Mouse (Mus musculus) heart, postnatal 14 days (tissue): Measurements from ENCODE around the gene Ccdc175. TPM values are rescaled to one million over a fixed set of nuclear protein-coding genes. Genes with fewer than 3 reads are reported as not detected.

ENCODE experiments used
- DNase-seq, 2 experiments: peaks; one replicate each; pipeline ENCODE4 v3.0.0; 2021 to 2022
- intact Hi-C: fragments of 180-260 bp; cut with DNase I; formaldehyde crosslinking; loops from one replicate; pipeline ENCODE4 v1.15.1; 2025
- long read RNA-seq, 2 experiments: library from polyadenylated mRNA; stranded (forward); transcript quantifications; one replicate each; pipeline ENCODE4 v2.0.0; 2021
- total RNA-seq, 2 experiments: library from RNA; stranded (reverse); gene quantifications; 2 replicates each; pipeline ENCODE4 v1.2.3; 2021

The Ccdc175 gene
- not detected for total RNA-seq
- long read RNA-seq, experiment 1: 0 reads
- long read RNA-seq, experiment 2: 0 reads

DNA sequence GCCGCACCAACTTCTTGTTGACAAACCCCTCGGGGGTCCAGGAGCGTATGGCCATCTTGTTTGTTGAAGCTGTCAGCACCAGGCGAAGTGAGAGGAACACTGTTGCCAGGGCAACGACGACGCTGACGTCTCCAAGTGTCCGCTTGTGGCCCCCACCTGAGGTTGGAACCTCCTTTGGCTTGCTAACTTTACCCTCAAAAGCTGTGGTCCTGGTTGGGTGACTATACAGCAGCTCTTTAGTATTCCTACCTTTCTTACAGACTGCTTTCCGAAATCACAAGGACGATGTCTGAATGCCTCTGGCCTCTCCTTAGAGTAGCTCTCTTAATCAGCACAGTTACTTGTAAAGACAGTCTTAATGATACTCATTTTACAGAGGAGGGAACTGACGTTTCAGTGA, at the start of gene Ccdc175:
Gene Ccdc175, minus strand, starts transcription at position 101 of the 400 bp plus-strand sequence.
- DNase-seq: no peak
- intact Hi-C loops: no loop called here

DNA sequence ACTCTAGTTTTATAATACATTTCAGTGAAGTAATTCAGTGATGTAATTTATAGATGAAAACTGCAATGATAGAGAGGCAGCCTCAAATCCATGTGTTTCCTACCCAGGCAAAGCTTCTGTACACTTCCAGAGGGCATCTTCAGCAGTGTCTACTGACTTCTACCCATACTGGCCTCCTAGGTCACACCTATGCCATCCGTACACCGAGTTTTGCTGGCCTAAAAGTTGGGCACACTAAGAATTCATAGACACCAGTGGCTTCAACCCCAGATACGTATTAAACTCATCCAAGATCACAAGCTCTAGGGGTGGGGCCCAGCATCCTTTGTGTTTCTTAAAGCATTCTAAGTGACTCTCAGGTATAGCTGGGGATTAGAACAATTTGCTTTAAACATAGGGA, 49.3 kb upstream of the Ccdc175 start:
- DNase-seq: no peak
- intact Hi-C loops: no loop called here

DNA sequence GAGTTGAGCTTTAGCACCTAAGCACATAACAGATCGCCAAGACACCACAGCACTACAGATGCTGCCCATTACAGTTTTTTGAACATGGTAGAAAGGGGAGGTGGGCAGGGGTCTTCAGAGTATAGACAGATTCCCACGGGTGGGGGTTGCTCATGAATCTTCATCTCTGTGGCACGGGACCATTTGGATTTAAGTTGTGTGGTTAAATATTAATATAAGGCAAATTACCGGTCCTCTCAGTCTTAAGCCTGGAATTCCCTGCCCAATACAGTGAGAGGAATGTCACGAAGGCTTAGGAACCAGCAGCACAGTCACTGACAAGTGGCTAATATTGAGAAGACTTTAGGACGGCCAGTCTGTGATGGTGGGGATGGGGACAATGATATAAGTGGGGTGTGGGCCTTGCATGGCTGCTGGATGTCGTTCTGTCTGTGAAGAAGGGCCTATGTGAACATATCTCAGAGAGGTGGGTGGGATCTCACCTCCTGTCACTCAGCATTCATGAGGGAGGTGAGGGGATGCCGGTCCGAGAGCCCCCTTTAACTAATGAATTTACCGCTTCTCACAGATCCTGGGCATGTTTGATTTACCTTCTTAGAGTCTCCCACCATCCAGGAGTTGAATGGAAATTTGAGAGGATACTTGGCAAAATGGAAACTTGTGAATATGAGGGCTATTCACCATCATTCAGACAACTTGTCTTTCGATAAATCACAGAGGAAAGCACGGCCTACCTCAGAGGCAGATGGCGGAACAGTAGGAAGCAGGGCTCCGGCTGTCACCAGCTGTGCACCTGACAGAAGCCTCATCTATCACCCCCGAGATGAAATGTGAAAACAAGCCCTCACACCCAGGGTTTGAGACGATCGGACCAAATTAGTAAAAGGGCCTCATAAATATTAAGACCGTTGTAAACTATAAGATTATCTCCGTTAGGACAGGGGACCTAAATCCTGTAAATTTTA, 48.3 kb upstream of the Ccdc175 start:
- no peak for DNase-seq
- intact Hi-C loops: no loop called here

DNA sequence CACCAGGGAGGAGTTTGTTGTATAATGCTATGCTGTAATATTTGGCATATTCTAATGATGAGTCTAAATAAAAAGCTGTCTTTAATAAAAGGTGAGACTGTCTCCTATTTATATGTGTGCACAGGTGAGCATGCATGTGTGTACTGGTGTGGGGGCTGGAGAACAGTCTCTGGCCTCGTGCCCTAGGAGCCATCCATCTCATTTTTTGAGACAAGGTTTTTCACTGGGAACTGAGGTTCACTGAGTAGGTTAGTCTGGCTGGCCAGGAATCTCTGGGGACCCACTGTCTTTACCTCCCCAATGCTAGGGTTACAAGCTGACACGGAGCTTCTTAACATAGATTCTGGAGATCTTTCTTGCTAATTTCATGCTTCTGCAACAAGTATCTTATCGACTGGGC, 47.3 kb upstream of the Ccdc175 start:
- intact Hi-C loops: no loop called here
- no peak for DNase-seq

DNA sequence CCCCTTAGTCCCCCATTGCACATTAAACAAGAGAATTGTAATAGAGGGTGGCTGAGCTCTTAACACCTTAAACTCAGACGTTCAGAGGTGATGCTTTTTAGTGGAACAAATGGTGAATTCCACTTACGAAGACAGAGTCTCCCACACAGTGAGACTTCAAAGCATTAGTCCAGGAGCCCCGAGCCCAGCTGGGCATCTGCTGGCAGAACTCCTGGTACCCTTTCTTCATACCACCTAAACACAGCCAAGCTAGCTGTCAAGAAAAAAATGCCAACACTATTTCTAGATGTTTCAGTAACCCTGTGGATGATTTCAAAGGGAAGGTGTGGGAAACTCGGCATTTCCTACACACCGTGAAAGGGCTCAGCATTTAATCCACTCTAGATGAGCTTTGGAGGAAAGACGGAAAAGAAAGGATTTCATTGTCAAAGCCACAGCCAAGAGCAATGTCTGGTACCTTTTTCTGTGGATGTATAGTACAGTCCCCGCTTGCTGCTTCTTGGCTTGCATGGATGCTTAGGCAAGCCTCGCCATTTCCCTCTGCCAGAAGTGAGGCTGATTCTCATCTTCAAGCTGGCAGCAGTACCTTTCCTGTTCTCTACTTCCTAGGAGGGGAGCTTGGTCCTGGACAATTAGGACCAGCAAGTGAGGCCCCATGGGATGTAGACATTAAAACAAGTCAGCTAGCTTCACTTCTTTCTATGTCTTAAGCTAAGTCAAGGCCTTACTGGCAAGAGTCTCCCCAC, 44.8 kb upstream of the Ccdc175 start:
- DNase-seq: no peak
- intact Hi-C loops: no loop called here

DNA sequence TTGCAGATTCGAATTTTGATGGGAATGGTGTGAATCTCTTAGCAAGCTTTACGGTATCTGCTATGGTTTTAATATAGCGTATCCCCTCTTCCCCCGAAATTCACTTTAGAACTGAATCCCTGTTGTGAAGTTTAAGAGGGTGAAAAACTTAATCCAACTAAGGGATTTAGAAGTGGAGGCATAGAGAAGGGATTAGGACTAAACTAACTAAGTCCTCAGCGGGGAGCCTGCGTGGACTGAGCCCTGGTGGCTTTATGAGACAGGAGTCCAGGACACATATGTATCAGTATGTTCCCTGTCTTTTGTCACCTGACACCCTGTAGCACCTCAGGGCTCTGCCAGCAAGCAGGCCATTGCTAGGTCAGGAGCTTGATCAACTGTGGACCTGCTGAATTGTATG, 42.9 kb upstream of the Ccdc175 start:
- intact Hi-C loops: no loop called here
- no peak for DNase-seq

DNA sequence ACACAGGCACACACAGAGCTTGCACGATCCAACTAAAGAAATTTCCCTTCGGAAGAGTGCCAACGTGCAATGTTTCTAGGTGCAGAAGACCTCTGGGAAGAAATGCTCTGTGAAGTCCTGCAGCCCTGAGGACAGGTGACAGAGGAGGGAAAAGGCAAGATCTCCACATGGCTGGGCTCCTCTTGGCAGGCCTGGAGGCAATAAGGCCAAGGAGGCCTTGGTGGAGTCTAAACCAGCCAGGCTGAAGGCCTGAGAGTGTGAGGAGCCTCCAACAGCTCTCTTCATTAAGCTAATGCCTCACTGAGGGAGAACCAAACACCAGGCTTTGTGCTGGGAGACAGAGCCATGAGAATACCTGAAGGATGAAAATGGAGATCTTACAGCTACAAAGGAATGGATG, 40.5 kb upstream of the Ccdc175 start:
- intact Hi-C loops: no loop called here
- no peak for DNase-seq

DNA sequence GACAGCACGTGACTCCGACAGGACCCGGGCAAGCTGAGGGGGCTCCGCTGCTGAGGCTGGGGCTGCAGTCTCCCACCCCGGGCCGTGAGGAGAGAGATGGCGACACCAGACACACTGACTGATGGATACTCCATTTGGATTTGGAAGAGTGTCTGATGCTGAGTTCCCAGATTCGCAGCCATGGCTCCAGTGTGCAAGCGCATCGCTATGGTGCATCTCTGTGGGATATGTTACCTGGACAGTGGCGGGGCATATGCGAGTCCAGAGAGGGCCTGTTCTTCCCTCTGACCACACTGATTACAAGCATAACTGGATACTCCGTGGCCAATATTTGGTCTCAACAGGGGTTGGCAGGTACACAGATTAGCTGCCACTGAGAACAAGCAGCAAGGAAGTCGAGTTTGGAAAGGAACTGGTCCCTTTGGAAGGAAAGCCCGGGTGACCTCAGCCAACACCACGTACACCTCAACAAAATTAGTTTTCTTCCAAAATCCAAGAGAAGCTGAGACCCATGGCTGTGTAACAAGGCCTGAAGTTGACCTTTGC, 38.8 kb upstream of the Ccdc175 start:
- intact Hi-C loops: no loop called here
- DNase-seq: no peak

DNA sequence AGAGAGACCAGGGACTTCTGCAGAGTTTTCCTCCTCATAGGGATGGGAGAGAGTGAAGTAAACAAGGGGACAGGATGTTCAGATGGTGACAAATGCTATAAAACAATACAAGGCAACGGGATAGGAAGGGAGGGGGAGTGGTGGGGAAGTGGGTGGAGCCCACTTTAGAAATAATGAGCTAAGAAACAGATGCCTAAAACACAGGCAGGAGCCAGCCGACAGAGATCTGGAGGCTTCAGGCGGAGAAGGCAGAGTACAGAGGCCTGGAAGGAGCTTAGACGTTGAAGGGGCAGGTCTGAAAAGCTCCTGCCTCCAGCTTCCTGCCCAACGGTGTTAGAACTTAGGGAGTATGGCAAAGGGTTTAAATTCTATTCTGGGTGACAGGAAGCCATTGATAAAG, 28.7 kb upstream of the Ccdc175 start:
- intact Hi-C loops: no loop called here
- peak; percentile 21 to 26 for DNase-seq

DNA sequence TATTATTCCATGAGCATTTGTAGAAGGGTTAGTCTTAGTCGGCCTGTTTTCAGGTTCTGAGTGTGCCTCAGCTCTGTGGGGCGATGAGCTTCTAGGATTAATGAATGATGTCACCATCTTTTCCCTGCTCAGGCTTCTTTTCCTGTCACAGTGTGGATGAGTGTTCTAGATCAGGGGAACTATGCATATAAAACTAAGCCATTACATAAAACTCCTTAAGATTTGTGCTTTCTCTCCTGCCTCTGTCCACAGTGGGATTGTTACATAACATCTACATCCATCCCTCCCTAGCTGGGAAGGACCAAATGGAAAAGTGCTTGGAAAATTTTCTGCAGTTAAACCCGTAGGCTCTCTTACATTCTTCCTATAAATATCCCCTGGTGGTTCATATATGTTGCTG, 16.0 kb upstream of the Ccdc175 start:
- DNase-seq: no peak
- intact Hi-C loops: no loop called here

DNA sequence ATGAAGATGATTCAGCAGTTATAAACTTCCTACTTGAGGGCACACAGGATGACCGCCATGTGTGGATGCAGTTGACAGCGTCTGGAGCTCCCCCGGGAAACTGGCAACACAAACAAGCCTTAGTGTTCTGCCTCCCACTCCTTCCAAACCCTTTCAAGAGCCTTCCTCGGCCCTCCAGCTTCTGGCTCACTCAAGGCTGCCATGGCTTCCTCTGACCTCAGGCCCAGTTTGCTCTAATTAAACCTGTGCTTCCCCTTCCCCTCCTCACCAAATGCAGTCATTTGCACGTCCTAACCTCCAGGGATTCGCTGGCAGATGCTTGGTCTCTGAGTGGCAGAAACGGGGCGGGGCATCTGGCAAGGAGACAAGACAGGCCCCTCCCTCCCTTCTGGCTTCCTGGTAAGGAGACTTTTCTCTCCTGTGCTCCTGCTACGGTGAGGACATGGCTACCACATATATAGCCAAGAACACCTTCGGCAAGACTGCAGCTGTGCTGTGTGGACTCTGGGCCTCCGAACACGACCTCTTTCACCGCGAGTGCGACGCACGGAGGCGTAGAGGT, 13.2 kb upstream of the Ccdc175 start:
- intact Hi-C loops: no loop called here
- DNase-seq: peak; percentile 34 to 40

DNA sequence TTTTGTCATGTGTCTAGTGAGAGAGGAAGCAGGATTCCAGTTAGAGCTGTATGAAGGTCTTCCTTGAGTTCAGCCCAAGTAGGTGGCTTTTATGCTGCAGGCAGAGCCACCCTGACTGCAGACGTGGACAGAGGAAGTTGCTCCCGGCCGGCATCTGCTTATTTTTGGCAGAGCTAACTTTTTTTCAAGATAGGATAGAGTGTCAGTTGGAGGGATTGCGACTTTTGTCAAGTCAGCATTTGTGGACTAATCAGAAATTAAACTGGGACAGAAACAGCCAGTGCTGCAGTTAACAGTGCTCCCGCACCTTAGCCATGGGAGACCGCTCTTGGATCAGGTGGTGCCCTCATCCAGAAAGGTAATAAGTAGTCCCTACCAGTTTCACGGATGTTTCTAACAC, 12.6 kb upstream of the Ccdc175 start:
- intact Hi-C loops: no loop called here
- peak in 1 of 2 experiments; percentile 16 for DNase-seq

DNA sequence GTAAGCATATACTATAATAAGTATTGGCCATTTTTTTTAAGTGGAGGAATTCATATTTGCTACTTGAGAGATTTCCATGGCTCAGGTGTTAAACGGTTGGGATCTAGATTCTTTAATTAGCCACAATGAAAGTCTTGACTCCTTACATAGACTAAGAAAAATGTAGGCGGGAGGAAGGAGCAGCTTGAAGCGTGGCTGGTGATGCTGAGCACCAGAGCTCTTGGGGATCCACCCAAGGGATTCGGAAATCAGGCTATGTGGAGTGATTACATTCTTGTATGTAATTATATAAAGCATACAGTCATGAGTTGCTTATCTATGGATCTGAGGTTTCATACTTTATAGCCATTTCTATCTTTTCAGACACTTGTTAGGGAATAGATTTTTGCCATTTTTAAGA, 5.3 kb downstream of the Ccdc175 start:
- no peak for DNase-seq
- intact Hi-C loops: no loop called here

DNA sequence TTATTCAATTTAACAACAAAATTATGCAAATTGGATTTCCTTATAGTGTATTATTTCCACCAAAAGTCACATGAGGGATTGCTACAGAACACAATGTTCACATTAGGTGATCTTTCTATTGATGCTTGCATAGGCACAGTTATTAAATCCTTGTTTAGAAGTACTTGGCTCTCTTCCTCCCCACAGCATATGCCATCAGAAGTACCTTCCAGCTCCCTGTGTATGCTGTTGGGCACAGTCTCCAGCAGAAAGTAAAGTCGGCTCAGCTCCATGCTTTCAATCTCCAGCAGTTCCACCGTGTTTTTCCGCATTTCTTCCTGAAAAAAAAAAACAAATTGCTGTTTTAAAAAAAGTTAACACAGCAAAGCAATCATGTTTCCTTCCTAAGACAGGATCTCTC, 6.5 kb downstream of the Ccdc175 start:
- no peak for DNase-seq
- intact Hi-C loops: no loop called here

DNA sequence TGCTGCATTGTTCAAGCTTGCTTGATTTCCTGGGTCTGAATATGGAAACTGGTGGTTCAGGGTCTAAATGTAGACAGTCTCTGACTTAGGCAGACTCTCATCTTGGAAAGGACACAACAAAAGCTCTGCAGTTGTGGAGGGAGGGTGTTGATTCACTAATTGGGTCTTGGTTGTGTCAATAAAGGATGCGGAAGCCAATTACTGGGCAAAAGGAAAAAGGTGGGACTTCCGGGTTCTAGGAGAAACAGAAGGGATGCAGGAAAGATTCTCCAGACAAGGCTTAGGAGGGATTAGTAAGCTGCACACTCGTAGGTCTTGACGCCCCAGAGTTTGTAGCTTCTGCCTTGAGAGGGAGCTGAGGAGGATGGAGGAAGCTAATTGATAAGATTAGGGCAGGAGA, 26.4 kb downstream of the Ccdc175 start:
- no peak for DNase-seq
- intact Hi-C loops: no loop called here

DNA sequence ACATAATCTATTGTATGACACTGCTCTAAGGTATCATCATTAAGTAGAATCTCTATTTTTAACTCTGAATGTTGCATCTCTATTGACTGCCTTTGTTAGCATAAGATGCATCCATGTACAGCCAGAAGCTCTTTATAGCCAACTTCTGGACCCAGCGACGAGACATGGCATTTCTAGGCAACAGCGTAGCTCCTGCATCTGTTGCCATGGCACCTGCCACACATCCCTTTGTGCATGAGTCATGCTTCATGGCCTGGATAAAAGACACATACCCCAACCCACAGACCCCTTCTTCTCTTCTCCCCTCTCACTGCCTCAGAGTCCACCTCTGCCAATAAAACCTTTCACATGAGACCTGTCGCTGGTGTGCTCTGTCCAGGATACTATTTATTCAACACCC, 34.0 kb downstream of the Ccdc175 start:
- intact Hi-C loops: no loop called here
- DNase-seq: no peak

DNA sequence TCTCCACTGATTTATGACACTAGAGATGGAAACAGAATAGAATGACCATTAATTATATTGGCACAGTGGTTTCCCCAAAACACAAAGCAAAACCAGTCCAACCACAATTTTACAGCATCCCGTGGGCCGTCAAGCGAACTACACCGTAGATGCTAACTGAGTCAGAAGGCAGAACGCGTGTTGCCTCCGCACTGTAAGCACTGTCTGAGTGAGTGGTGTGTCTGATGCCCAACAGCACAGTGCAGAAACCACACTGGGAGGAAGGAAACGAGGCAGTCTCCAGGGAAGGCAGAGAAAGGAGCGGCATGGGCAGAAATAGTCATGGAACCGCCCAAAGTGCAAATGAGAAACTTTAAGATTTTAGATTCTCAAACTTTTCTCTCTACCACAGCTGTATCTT, 55.6 kb downstream of the Ccdc175 start:
- intact Hi-C loops: no loop called here
- DNase-seq: no peak

DNA sequence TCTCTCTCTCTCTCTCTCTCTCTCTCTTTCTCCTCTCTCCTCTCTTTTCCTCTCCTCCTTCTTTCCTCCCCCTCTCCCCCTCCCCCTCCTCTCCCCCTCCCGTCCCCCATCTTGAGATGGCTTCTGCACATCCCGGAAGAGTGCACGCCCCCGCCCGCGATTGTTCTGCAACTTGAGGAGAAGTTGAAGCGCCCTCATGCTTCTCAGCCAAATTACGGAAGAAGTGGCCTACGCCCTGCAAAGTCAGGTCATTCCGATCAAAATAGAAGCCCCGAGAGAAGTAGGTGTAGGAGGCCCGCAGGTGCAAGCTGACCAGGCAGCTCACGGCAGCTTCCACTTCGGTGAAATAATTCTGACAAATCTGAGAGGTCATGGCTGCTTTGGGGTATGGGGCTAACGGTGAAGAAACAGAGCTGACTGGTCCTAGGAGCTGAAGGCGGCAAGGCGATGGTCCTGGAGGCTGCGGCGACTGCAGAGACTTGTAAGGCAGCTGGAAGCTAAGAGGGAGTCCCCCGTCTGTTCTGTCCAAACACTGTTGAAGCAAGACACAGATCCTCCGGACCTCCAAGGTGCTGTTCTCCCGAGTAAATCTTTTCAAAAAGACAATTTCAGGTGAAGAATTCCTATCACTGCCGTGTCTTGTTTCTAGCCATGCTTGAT, 69.0 kb downstream of the Ccdc175 start:
- peak in 1 of 2 experiments; percentile 10 for DNase-seq

DNA sequence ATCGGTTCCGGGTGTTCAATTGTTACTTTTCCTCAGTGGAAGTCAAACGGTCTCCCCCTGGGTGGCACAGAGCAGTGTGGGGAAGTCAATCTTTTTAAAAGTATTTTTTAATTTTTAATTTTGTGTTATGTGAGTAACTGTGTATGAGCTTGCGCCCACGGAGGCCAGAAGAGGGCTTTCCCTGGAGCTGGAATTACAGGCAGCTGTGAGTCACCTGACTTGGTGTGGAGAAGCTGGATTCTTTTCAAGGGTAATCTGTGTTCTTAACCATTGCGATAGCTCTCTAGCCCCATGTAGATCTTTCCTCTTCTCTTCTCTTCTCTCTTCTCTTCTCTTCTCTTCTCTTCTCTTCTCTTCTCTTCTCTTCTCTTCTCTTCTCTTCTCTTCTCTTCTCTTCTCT, 69.7 kb downstream of the Ccdc175 start:
- peak; percentile 16 to 19 for DNase-seq
- intact Hi-C loops: no loop called here

More for the DNA sequence above, 69.0 kb downstream of the Ccdc175 start:
- intact Hi-C loops: no loop called here

DNA sequence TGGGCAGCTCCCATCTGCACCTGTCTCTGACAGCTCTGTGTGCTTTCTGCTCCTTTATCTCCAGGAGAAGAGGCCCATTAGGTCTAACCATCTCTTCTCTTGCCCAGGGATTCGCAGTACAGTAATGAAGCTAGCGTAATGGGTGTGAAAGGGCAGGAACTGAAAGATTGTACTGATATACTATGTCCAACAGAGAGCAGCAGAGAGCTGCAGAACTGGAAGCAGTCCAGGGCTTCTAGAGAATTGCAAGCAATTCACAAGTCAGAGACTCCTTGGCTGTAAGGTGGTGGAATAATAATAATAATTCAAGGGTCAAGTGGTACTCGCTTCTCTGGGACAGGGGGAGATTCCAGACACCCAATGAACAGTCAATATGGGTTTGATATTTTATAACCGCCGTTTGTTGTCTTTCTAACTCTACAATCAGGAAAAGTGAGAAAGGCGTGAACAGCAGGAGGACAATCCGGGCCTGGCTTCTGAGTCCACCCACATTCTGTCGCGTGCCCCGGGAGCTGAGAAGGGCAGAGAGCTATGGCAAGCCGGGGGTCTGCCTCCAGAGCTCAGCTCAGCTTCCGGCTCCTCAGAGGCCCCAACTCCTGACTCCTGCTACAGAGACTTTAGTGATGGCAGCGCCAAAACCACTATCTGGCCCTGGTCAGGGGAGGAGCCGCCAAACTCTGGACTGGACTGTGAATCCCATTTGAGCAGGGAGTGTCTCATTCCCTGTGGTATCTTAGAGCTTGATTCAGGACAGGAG, 80.1 kb downstream of the Ccdc175 start:
- intact Hi-C loops: loop anchor here (2.0 kb wide), 2 partner anchors 138 to 322 kb away; no protein-coding TSS in a partner anchor
- DNase-seq: peak; percentile 67 to 78
